Mouse (Mus musculus): ENCODE results near the gene Timm50. TPM values are rescaled to one million over a fixed set of nuclear protein-coding genes. Genes with fewer than 3 reads are reported as not detected.

The Timm50 gene
- polyA plus RNA-seq, 1 experiment from 2014 or later: 133 TPM

- Histone ChIP-seq H3K4me3 (peak overlapping the region; percentile 82), H3K9ac (peak overlapping the region; percentile 91), H3K36me3 (peaks cover 23% of the 10 kb centered on the region), H3K27me3 (replicated peaks) (no peaks in the 10 kb centered on the region), H3K4me1 (replicated peaks) (peaks cover 5% of the 10 kb centered on the region), H3K9me3 (replicated peaks) (no peaks in the 10 kb centered on the region; the same call in 1 of the 2 replicates), H3K27ac (ENCODE audit: poor library complexity, severe bottlenecking) (peak overlapping the region; percentile 77; the same call in 1 of the 2 replicates), H3K4me2 (peak overlapping the region; percentile 75)
- WGBS: 29% methylated on average over 16 of the region's 16 CpGs
- ATAC-seq (ENCODE audit: insufficient number of reproducible peaks, low FRiP score): no peak
Observed at GRCm38 (mm10) chr7:28268576-28268975, 43.3 kb downstream of the Timm50 start.

DNA sequence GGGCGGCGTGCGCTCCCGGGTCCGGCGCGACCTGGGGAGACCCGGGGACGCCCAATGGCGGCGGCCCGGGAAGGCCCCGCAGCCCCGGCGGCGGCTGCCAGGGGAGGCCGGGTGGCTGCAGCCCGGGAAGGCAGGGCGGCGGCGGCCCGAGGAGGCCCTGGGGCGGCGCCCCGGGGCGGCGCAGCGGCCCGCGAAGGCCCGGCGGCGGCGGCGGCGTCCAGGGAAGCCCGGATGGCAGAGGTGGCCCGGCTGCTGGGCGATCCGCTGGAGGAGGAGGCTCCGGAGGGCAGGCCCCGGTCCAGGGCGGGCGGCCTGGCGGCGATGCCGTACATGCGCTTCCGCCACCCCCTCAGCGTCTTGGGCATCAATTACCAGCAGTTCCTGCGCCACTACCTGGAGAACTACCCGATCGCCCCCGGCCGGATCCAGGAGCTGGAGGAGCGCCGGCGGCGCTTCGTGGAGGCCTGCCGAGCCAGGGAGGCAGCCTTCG, 43.8 kb downstream of the Timm50 start:
- 1% methylated on average over 60 of the region's 62 CpGs for WGBS
- ATAC-seq (ENCODE audit: insufficient number of reproducible peaks, low FRiP score): peak; percentile 70
- Histone ChIP-seq H3K9me3 (replicated peaks) (no peaks in the 10 kb centered on the region; the same call in 1 of the 2 replicates), H3K27ac (ENCODE audit: poor library complexity, severe bottlenecking) (peak overlapping the region; percentile 77), H3K4me3 (peak overlapping the region; percentile 82), H3K9ac (peak overlapping the region; percentile 91), H3K27me3 (replicated peaks) (no peaks in the 10 kb centered on the region), H3K4me2 (peak overlapping the region; percentile 75), H3K36me3 (peaks cover 23% of the 10 kb centered on the region), H3K4me1 (replicated peaks) (peaks cover 5% of the 10 kb centered on the region)

DNA sequence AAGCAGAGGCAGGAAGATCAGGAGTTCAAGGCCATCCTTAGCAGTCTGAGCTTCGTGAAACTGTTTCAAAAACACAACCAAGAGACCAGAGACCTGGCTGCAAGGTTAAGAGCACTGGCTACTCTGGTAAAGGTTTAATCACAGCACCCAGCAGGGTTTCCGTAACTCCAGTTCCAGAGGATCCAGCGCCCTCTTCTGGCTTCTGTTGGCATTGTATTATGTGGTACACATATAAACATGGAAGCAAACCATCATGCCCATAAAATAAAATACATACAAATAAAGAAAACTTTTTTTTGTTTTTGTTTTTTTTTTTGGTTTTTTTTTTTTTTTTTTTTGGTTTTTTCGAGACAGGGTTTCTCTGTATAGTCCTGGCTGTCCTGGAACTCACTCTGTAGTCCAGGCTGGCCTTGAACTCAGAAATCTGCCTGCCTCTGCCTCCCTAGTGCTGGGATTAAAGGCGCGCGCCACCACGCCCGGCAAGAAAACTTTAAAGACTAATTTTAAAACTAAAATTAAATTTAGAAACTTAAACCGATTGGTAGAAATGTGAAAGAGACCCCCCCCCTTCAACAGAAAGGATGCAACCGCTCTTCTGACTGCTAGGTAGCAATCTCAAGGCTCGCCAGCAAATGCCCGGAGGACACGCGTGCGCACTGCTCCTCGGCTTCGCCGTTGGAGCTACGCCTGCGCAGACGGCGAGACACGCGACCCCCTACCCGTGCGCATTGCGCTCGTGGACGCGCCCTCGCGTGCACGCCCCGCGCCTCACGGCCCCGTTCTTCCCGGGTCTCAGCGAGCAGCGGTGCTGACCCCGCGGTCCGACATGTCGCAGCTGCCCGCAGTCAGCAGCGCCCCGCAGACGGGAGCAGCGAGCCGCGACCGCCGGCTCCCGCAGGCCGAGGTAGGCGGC, 44.5 kb downstream of the Timm50 start, which contains the start of gene Eid2:
Gene Eid2 (plus strand): TSS at position 753 of the 913 bp plus-strand sequence.
- H3K9ac ChIP-seq: peak within 1 kb of the TSS; percentile 91
- peak within 1 kb of the TSS; percentile 77 for H3K27ac ChIP-seq (ENCODE audit: poor library complexity, severe bottlenecking)
- H3K36me3 ChIP-seq: peaks cover 20% of the 10 kb centered on the region
- peak within 1 kb of the TSS; percentile 82 for H3K4me3 ChIP-seq
- H3K27me3 ChIP-seq (replicated peaks): no peaks in the 10 kb centered on the region
- peak; percentile 84 for ATAC-seq (ENCODE audit: insufficient number of reproducible peaks, low FRiP score)
- peaks cover 5% of the 10 kb centered on the region for H3K4me1 ChIP-seq (replicated peaks)
- H3K4me2 ChIP-seq: peak within 1 kb of the TSS; percentile 75
- H3K9me3 ChIP-seq (replicated peaks): no peaks in the 10 kb centered on the region; the same call in 1 of the 2 replicates
- WGBS: 5% methylated on average over 57 of the region's 57 CpGs

DNA sequence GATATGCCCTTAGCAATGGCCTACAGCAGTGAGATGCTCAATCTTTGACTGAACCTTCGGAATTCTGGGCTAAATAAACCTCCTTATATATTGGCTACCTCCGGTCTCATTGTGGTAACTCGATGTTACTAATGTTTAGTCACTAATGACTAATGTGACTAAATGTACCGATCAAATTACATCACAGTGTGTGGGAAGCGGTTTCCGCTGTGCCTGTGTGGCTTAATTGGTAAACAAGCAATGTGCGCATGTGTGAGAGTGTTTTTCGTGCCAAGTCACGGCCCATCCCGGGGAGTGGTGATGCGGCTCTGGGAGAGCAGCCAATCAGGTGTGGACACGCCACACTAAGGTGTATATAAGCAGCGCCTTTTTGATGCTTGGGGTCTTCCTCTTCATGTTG, 46.5 kb downstream of the Timm50 start:
- Histone ChIP-seq H3K4me1 (replicated peaks) (peaks cover 5% of the 10 kb centered on the region), H3K36me3 (peaks cover 9% of the 10 kb centered on the region), H3K9me3 (replicated peaks) (no peaks in the 10 kb centered on the region; the same call in 1 of the 2 replicates), H3K27me3 (replicated peaks) (no peaks in the 10 kb centered on the region), H3K27ac (ENCODE audit: poor library complexity, severe bottlenecking) (no peak overlapping the region), H3K9ac (no peak overlapping the region), H3K4me3 (no peak overlapping the region), H3K4me2 (no peak overlapping the region)
- 86% methylated on average over 13 of the region's 13 CpGs for WGBS
- no peak for ATAC-seq (ENCODE audit: insufficient number of reproducible peaks, low FRiP score)

DNA sequence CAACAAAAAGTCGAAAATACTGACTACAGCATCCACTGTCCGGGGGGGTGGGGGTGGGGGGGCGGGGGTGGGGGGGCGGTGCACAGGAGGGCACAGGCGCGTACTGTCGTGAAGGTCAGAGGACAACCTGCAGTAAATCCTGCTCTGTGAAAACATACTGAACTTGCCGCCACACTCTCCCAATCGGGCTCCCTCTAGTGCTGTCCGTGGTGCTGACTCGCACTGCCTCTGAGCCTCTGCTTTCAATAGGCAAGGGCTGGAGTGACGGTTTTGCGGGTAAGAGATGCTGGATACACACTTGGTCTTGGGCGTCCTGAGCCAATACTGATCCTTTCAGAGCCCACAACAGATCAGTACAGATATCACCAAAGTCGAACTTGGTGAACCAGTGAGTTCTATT, 48.1 kb downstream of the Timm50 start:
- Histone ChIP-seq H3K9me3 (replicated peaks) (no peaks in the 10 kb centered on the region; the same call in 1 of the 2 replicates), H3K36me3 (no peaks in the 10 kb centered on the region), H3K4me3 (no peak overlapping the region), H3K27ac (ENCODE audit: poor library complexity, severe bottlenecking) (no peak overlapping the region), H3K4me1 (replicated peaks) (peaks cover 4% of the 10 kb centered on the region), H3K9ac (no peak overlapping the region), H3K27me3 (replicated peaks) (no peaks in the 10 kb centered on the region), H3K4me2 (no peak overlapping the region)
- no peak for ATAC-seq (ENCODE audit: insufficient number of reproducible peaks, low FRiP score)
- 4% methylated on average over 13 of the region's 15 CpGs for WGBS

DNA sequence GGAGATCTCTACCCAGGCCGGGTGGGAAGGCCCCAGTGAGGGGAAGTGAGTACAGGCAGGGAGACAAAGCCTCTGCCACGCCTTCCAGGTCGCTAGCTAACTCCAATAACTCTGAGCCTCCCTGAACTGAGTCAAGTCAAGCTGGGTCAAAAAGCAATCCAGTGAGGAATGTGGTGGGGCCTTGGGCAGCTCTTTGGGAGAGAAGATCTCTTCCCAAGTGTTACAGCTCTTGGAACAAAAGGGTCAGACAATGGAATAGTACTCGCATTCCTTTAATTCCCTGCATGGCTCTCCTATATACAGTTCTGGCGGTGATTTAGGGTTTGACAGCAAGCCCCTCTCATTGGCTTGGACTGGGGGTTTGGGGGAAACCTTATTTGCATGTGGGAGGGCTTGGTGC, 49.0 kb downstream of the Timm50 start:
- H3K9me3 ChIP-seq (replicated peaks): no peaks in the 10 kb centered on the region; the same call in 1 of the 2 replicates
- no peaks in the 10 kb centered on the region for H3K36me3 ChIP-seq
- H3K27me3 ChIP-seq (replicated peaks): no peaks in the 10 kb centered on the region
- no peak overlapping the region for H3K27ac ChIP-seq (ENCODE audit: poor library complexity, severe bottlenecking)
- ATAC-seq (ENCODE audit: insufficient number of reproducible peaks, low FRiP score): no peak
- WGBS: 42% methylated on average over 5 of the region's 5 CpGs
- no peak overlapping the region for H3K4me3 ChIP-seq
- no peaks in the 10 kb centered on the region for H3K4me1 ChIP-seq (replicated peaks)
- no peak overlapping the region for H3K9ac ChIP-seq
- no peak overlapping the region for H3K4me2 ChIP-seq

Other genes with a start within 250 kb of the Timm50 start
- gene Fcgbp, start 240.8 kb downstream of the Timm50 start, polyA plus RNA-seq (2016; fragmentation: Nextera tagmentation; extraction: Ambion mirVana): not detected in 2 replicates
- 0.04 and 0.08 TPM in 2 replicates for gene 9530053A07Rik, start 182.6 kb downstream of the Timm50 start, polyA plus RNA-seq (2016; fragmentation: Nextera tagmentation; extraction: Ambion mirVana)
- 92.1 TPM in 2 replicates for gene Fbl, start 142.4 kb downstream of the Timm50 start, polyA plus RNA-seq (2016; fragmentation: Nextera tagmentation; extraction: Ambion mirVana)
- 9.1 and 11.4 TPM in 2 replicates for gene Dyrk1b, start 132.6 kb downstream of the Timm50 start, polyA plus RNA-seq (2016; fragmentation: Nextera tagmentation; extraction: Ambion mirVana)
- gene Eid2, start 44.2 kb downstream of the Timm50 start, polyA plus RNA-seq (2016; fragmentation: Nextera tagmentation; extraction: Ambion mirVana): 7.4 and 8.7 TPM in 2 replicates
- 8.2 and 8.8 TPM in 2 replicates for gene Eid2b, start 34.3 kb downstream of the Timm50 start, polyA plus RNA-seq (2016; fragmentation: Nextera tagmentation; extraction: Ambion mirVana)
- gene Selenov, start 20.9 kb downstream of the Timm50 start, polyA plus RNA-seq (2016; fragmentation: Nextera tagmentation; extraction: Ambion mirVana): not detected in 2 replicates
- 0.26 TPM in 1 of 2 replicates, not detected in the other for gene Dll3, start 9.8 kb downstream of the Timm50 start, polyA plus RNA-seq (2016; fragmentation: Nextera tagmentation; extraction: Ambion mirVana)
- 73.4 and 76.7 TPM in 2 replicates for gene Supt5, start 26.7 kb upstream of the Timm50 start, polyA plus RNA-seq (2016; fragmentation: Nextera tagmentation; extraction: Ambion mirVana)
- 629 and 630 TPM in 2 replicates for gene Rps16, start 38.6 kb upstream of the Timm50 start, polyA plus RNA-seq (2016; fragmentation: Nextera tagmentation; extraction: Ambion mirVana)
- 58.0 and 65.3 TPM in 2 replicates for gene Plekhg2, start 60.5 kb upstream of the Timm50 start, polyA plus RNA-seq (2016; fragmentation: Nextera tagmentation; extraction: Ambion mirVana)
- gene Zfp36, start 68.2 kb upstream of the Timm50 start, polyA plus RNA-seq (2016; fragmentation: Nextera tagmentation; extraction: Ambion mirVana): 15.9 and 16.5 TPM in 2 replicates
- gene Med29, start 80.6 kb upstream of the Timm50 start, polyA plus RNA-seq (2016; fragmentation: Nextera tagmentation; extraction: Ambion mirVana): 45.4 and 46.5 TPM in 2 replicates
- gene Paf1, start 80.9 kb upstream of the Timm50 start, polyA plus RNA-seq (2016; fragmentation: Nextera tagmentation; extraction: Ambion mirVana): 68.5 and 70.4 TPM in 2 replicates
- 4.9 and 5.4 TPM in 2 replicates for gene Gmfg, start 125.4 kb upstream of the Timm50 start, polyA plus RNA-seq (2016; fragmentation: Nextera tagmentation; extraction: Ambion mirVana)
- gene Lrfn1, start 139.9 kb upstream of the Timm50 start, polyA plus RNA-seq (2016; fragmentation: Nextera tagmentation; extraction: Ambion mirVana): 1.5 and 2.0 TPM in 2 replicates
- not detected in 2 replicates for gene Ifnl2, start 198.4 kb upstream of the Timm50 start, polyA plus RNA-seq (2016; fragmentation: Nextera tagmentation; extraction: Ambion mirVana)
- gene Ifnl3, start 210.8 kb upstream of the Timm50 start, polyA plus RNA-seq (2016; fragmentation: Nextera tagmentation; extraction: Ambion mirVana): not detected in 2 replicates
- not detected in 2 replicates for gene Sycn, start 228.8 kb upstream of the Timm50 start, polyA plus RNA-seq (2016; fragmentation: Nextera tagmentation; extraction: Ambion mirVana)
- gene Nccrp1, start 235.2 kb upstream of the Timm50 start, polyA plus RNA-seq (2016; fragmentation: Nextera tagmentation; extraction: Ambion mirVana): not detected in 2 replicates

Data from heart, embryonic 12.5 days (tissue).